Mouse (Mus musculus) embryonic facial prominence, embryonic 13.5 days (tissue): ENCODE measurements around the gene Ndufb5. TPM values are rescaled to one million over a fixed set of nuclear protein-coding genes. Genes with fewer than 3 reads are reported as not detected.
"Not testable (repeated sequence)": the region's sequence is repeated elsewhere in the genome, so short reads cannot be mapped to it uniquely, and the experiment has no call there.

Experiments used
- ATAC-seq: fragments of 200-750 bp; cut with Nextera tagmentation; 2 replicates; pipeline ENCODE4 v1.8.0; 2017; ENCODE audit warnings: low read depth; ENCODE audit not compliant: insufficient number of reproducible peaks, insufficient read depth, low FRiP score, low TSS enrichment
- H3K27ac ChIP-seq: fragments of 300-500 bp; sonication (generic); 2 replicates; pipeline ENCODE4 v1.5.1; 2015; ENCODE audit warnings: moderate library complexity, mild to moderate bottlenecking, inconsistent platforms
- H3K27me3 ChIP-seq: fragments of 300-500 bp; sonication (generic); 2 replicates; pipeline ENCODE4 v1.6.1; 2015; ENCODE audit warnings: mild to moderate bottlenecking, inconsistent platforms
- H3K36me3 ChIP-seq: fragments of 300-500 bp; sonication (generic); 2 replicates; pipeline ENCODE4 v1.6.1; 2015; ENCODE audit warnings: mild to moderate bottlenecking, inconsistent platforms
- H3K4me1 ChIP-seq: fragments of 300-500 bp; sonication (generic); 2 replicates; pipeline ENCODE4 v1.6.1; 2015; ENCODE audit warnings: inconsistent platforms
- H3K4me2 ChIP-seq: fragments of 300-500 bp; sonication (generic); 2 replicates; pipeline ENCODE4 v1.6.1; 2015; ENCODE audit warnings: moderate library complexity, mild to moderate bottlenecking, inconsistent platforms
- H3K4me3 ChIP-seq: fragments of 300-500 bp; sonication (generic); 2 replicates; pipeline ENCODE4 v1.5.1; 2015; ENCODE audit warnings: mild to moderate bottlenecking, inconsistent platforms
- H3K9ac ChIP-seq: fragments of 300-500 bp; sonication (generic); 2 replicates; pipeline ENCODE4 v1.6.1; 2015; ENCODE audit warnings: mild to moderate bottlenecking, inconsistent platforms
- H3K9me3 ChIP-seq: fragments of 300-500 bp; sonication (generic); 2 replicates; pipeline ENCODE4 v1.6.1; 2016; ENCODE audit warnings: inconsistent platforms
- WGBS: fragments of 180-500 bp; shearing (Covaris S2); methylation state at CpG from one replicate; pipeline ENCODE4 v1.1.7; 2015; ENCODE audit warnings: mixed read lengths; 5-methylcytosine and 5-hydroxymethylcytosine counted together
- polyA plus RNA-seq: library from polyadenylated mRNA; unstranded; fragments of >200 nt; fragmentation: Nextera tagmentation; extraction: Ambion mirVana; gene quantifications from 2 replicates; pipeline ENCODE4 v1.2.1, GENCODE M21; 2015

Gene Ndufb5
- polyA plus RNA-seq, 1 experiment from 2014 or later = 339 TPM

DNA sequence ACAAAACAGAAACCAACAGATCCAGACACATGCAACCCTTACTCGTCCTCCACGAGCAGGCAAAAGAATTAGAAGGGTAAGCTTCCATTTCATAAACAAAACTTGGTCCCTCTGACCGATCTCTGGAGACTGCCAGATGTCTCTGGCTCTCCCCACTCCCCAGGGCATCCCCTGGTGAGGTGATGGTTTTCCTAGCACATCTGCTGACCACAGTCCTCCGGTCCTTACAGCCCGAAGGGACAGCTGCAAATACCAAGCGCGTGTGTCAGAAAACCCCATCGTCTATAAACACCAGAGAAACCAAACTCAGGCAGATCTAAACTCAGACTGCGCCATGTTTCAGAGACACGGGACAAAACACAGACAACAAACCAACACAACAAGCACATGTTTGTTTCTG, 32.2 kb upstream of the Ndufb5 start:
- not testable (repeated sequence) for H3K9ac ChIP-seq, ATAC-seq, H3K4me1 ChIP-seq, H3K4me3 ChIP-seq, H3K27me3 ChIP-seq, H3K4me2 ChIP-seq, H3K9me3 ChIP-seq, H3K36me3 ChIP-seq, H3K27ac ChIP-seq
- WGBS = 85% methylated on average over 10 of the region's 10 CpGs

GRCm38 (mm10) chr3:32705647-32706348, 31.0 kb upstream of the Ndufb5 start, which contains the start of gene Actl6a:
Gene Actl6a (plus strand): TSS chr3:32706298.
- not testable (repeated sequence) for H3K4me2 ChIP-seq
- 82% methylated on average over 9 of the region's 9 CpGs for WGBS

DNA sequence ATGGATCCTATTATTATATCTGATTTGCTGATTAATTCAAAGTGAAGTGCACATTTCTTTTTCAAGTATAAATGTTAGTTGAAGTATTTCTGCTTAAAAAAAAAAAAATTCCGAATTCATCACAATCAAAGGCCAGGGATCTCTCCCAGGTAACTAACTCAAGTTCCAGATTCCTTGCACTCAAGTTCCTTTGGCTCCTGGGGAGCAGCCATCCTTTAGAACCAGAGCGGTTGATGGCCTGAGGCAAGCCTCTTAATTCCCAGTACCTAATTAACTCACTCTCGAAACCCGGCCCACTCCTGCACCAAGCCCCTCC, 28.8 kb upstream of the Ndufb5 start:
- WGBS = 2% methylated on average over 4 of the region's 4 CpGs

More at GRCm38 (mm10) chr3:32705647-32706348, 31.0 kb upstream of the Ndufb5 start, which contains the start of gene Actl6a:
- H3K36me3 ChIP-seq, H3K9ac ChIP-seq, H3K4me3 ChIP-seq, H3K27me3 ChIP-seq, ATAC-seq, H3K4me1 ChIP-seq, H3K9me3 ChIP-seq, H3K27ac ChIP-seq: not testable (repeated sequence)

GRCm38 (mm10) chr3:32708368-32709231, 28.2 kb upstream of the Ndufb5 start:
- WGBS = under 1% methylated on average over 90 of the region's 90 CpGs
- Histone ChIP-seq H3K36me3 (peaks cover 20% of the 10 kb centered on the region), H3K4me2 (peak overlapping the region; percentile 77), H3K9me3 (no peaks in the 10 kb centered on the region), H3K4me3 (peak overlapping the region; percentile 92), H3K27ac (peak overlapping the region; percentile 91), H3K27me3 (no peaks in the 10 kb centered on the region), H3K4me1 (peaks cover 6% of the 10 kb centered on the region; the same call in 1 of the 2 replicates), H3K9ac (peak overlapping the region; percentile 97)
- peak; percentile 100 for ATAC-seq

More for the DNA sequence above, 28.8 kb upstream of the Ndufb5 start:
- Histone ChIP-seq H3K4me1 (peaks cover 6% of the 10 kb centered on the region; the same call in 1 of the 2 replicates), H3K4me3 (peak overlapping the region; percentile 92), H3K9me3 (no peaks in the 10 kb centered on the region), H3K4me2 (peak overlapping the region; percentile 77), H3K36me3 (peaks cover 14% of the 10 kb centered on the region), H3K27ac (no peak overlapping the region), H3K9ac (no peak overlapping the region), H3K27me3 (no peaks in the 10 kb centered on the region)
- no peak for ATAC-seq

- no peak for ATAC-seq
- no peaks in the 10 kb centered on the region for H3K9me3 ChIP-seq
- 6% methylated on average over 9 of the region's 9 CpGs for WGBS
- H3K4me2 ChIP-seq = peak overlapping the region; percentile 77
- peaks cover 28% of the 10 kb centered on the region for H3K36me3 ChIP-seq
- peaks cover 6% of the 10 kb centered on the region; the same call in 1 of the 2 replicates for H3K4me1 ChIP-seq
- no peaks in the 10 kb centered on the region for H3K27me3 ChIP-seq
- H3K4me3 ChIP-seq = peak overlapping the region; percentile 92
- peak overlapping the region; percentile 91 for H3K27ac ChIP-seq
- peak overlapping the region; percentile 97 for H3K9ac ChIP-seq
Measured at GRCm38 (mm10) chr3:32709388-32709787, 27.4 kb upstream of the Ndufb5 start.

DNA sequence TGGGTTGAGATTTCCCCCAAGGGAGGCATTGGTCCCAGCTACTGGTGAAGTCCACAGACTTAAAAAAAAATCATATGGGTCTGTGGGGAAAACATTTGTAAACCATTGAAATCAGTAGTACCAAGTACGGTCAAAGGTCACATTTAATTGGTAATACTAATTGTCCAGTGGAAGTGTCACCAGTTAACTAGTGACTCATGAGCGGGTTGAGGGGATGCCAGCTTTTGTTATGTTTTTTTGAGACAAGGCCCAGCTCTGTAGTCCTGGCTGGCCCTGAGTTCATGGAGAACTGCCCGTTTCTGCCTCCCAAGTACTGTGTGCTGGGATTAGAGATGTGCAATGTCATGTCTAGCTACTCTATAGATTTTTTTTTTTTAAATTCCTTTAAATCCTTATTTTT, 23.1 kb upstream of the Ndufb5 start:
- WGBS = 87% methylated on average over 3 of the region's 3 CpGs

GRCm38 (mm10) chr3:32717403-32717802, 19.4 kb upstream of the Ndufb5 start:
- ATAC-seq, H3K9ac ChIP-seq, H3K4me1 ChIP-seq, H3K27me3 ChIP-seq, H3K9me3 ChIP-seq, H3K4me3 ChIP-seq, H3K27ac ChIP-seq, H3K4me2 ChIP-seq: not testable (repeated sequence)
- WGBS = 88% methylated on average over 6 of the region's 6 CpGs
- H3K36me3 ChIP-seq = peaks cover 95% of the 10 kb centered on the region

More for the DNA sequence above, 23.1 kb upstream of the Ndufb5 start:
- no peak for ATAC-seq
- Histone ChIP-seq H3K27me3 (no peaks in the 10 kb centered on the region), H3K9ac (no peak overlapping the region), H3K4me2 (no peak overlapping the region), H3K9me3 (no peaks in the 10 kb centered on the region), H3K4me1 (peaks cover 6% of the 10 kb centered on the region; the same call in 1 of the 2 replicates), H3K27ac (no peak overlapping the region), H3K36me3 (peaks cover 69% of the 10 kb centered on the region), H3K4me3 (no peak overlapping the region)

- no peak overlapping the region for H3K9ac ChIP-seq
- WGBS = 94% methylated on average over 5 of the region's 5 CpGs
- peaks cover 95% of the 10 kb centered on the region for H3K36me3 ChIP-seq
Measured at GRCm38 (mm10) chr3:32718271-32718670, 18.5 kb upstream of the Ndufb5 start.

DNA sequence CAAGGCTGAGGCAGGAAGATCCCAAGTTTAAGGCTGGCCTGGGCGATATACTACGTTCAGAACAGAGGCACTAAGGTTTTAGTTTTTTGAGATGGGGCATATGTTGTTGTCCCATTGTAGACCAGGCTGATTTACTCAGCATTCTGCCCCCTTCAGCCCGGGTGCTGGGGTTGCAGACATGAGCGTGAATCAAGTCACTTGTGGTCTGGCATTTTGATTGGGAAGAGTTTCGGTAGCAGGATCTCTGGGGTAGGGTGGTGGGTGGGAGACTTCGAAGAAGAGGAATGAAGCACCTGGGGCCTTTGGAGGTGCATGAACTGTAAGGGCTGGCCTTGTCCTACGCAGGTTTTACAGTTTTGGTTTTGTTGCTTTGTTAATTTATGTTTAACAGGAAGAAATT, 12.6 kb upstream of the Ndufb5 start:
- Histone ChIP-seq H3K4me1 (no peaks in the 10 kb centered on the region), H3K4me2 (no peak overlapping the region), H3K36me3 (peaks cover 92% of the 10 kb centered on the region), H3K9me3 (no peaks in the 10 kb centered on the region), H3K27ac (no peak overlapping the region), H3K27me3 (no peaks in the 10 kb centered on the region), H3K9ac (no peak overlapping the region), H3K4me3 (no peak overlapping the region)
- no peak for ATAC-seq
- WGBS = 93% methylated on average over 7 of the region's 7 CpGs

More at GRCm38 (mm10) chr3:32718271-32718670, 18.5 kb upstream of the Ndufb5 start:
- ATAC-seq = no peak
- no peak overlapping the region for H3K4me2 ChIP-seq
- no peaks in the 10 kb centered on the region for H3K9me3 ChIP-seq
- no peak overlapping the region for H3K4me3 ChIP-seq
- H3K27me3 ChIP-seq = no peaks in the 10 kb centered on the region
- H3K27ac ChIP-seq = no peak overlapping the region
- H3K4me1 ChIP-seq = no peaks in the 10 kb centered on the region

- no peaks in the 10 kb centered on the region for H3K27me3 ChIP-seq
- peaks cover 92% of the 10 kb centered on the region for H3K36me3 ChIP-seq
- H3K9me3 ChIP-seq = no peaks in the 10 kb centered on the region
- H3K9ac ChIP-seq = no peak overlapping the region
- no peaks in the 10 kb centered on the region for H3K4me1 ChIP-seq
- no peak overlapping the region for H3K4me3 ChIP-seq
- H3K27ac ChIP-seq = no peak overlapping the region
- H3K4me2 ChIP-seq = no peak overlapping the region
- WGBS = 84% methylated on average over 5 of the region's 5 CpGs
- ATAC-seq = no peak
Measured at GRCm38 (mm10) chr3:32725951-32726350, 10.8 kb upstream of the Ndufb5 start.

GRCm38 (mm10) chr3:32727861-32728260, 8.9 kb upstream of the Ndufb5 start:
- no peak overlapping the region for H3K9ac ChIP-seq
- no peaks in the 10 kb centered on the region for H3K9me3 ChIP-seq
- H3K27me3 ChIP-seq = no peaks in the 10 kb centered on the region
- 87% methylated on average over 4 of the region's 4 CpGs for WGBS
- no peak overlapping the region for H3K4me3 ChIP-seq
- no peaks in the 10 kb centered on the region for H3K4me1 ChIP-seq
- no peak overlapping the region for H3K4me2 ChIP-seq
- peaks cover 90% of the 10 kb centered on the region for H3K36me3 ChIP-seq
- H3K27ac ChIP-seq = no peak overlapping the region
- ATAC-seq = no peak
